Mouse (Mus musculus) kidney, adult 18-20 months (tissue): ENCODE results near the gene St8sia6.
"Not testable (repeated sequence)": the region's sequence is repeated elsewhere in the genome, so short reads cannot be mapped to it uniquely, and the experiment has no call there.

Experiments used
- DNase-seq: peaks from one replicate; pipeline ENCODE4 v3.0.0; 2021

Gene St8sia6

GRCm38 (mm10) chr2:13793969-13794363 lies at the start of gene St8sia6:
Gene St8sia6 (minus strand): TSS chr2:13794064.
- DNase-seq, result no peak

- DNase-seq, result no peak
These were observed 42.4 kb upstream of the St8sia6 start for GRCm38 (mm10) chr2:13836310-13836709.

GRCm38 (mm10) chr2:13834989-13835388 lies 41.1 kb upstream of the St8sia6 start:
- no peak for DNase-seq

GRCm38 (mm10) chr2:13816645-13817044 lies 22.8 kb upstream of the St8sia6 start:
- DNase-seq, result no peak

GRCm38 (mm10) chr2:13808593-13808992 lies 14.7 kb upstream of the St8sia6 start:
- DNase-seq, result no peak

- no peak for DNase-seq
These were observed 14.1 kb upstream of the St8sia6 start for GRCm38 (mm10) chr2:13808008-13808407.

GRCm38 (mm10) chr2:13806120-13806519 lies 12.3 kb upstream of the St8sia6 start:
- no peak for DNase-seq

- DNase-seq, result no peak
These were observed 6.8 kb upstream of the St8sia6 start for GRCm38 (mm10) chr2:13800639-13801038.

- DNase-seq, result no peak
These were observed 582 bp upstream of the St8sia6 start for GRCm38 (mm10) chr2:13794446-13794845.

- DNase-seq, result peak; percentile 67
These were observed 553 bp downstream of the St8sia6 start for GRCm38 (mm10) chr2:13793054-13793968.

GRCm38 (mm10) chr2:13792256-13793005 lies 1.4 kb downstream of the St8sia6 start:
- DNase-seq, result peak; percentile 32

GRCm38 (mm10) chr2:13791598-13791997 lies 2.3 kb downstream of the St8sia6 start:
- no peak for DNase-seq

- DNase-seq, result no peak
These were observed 4.5 kb downstream of the St8sia6 start for GRCm38 (mm10) chr2:13789365-13789764.

- no peak for DNase-seq
These were observed 7.2 kb downstream of the St8sia6 start for GRCm38 (mm10) chr2:13786577-13787168.

- DNase-seq, result not testable (repeated sequence)
These were observed 7.9 kb downstream of the St8sia6 start for GRCm38 (mm10) chr2:13785992-13786391.

- no peak for DNase-seq
These were observed 8.6 kb downstream of the St8sia6 start for GRCm38 (mm10) chr2:13785247-13785646.

GRCm38 (mm10) chr2:13784448-13784847 lies 9.4 kb downstream of the St8sia6 start:
- DNase-seq, result no peak

- no peak for DNase-seq
These were observed 16.8 kb downstream of the St8sia6 start for GRCm38 (mm10) chr2:13777032-13777431.

GRCm38 (mm10) chr2:13776453-13776852 lies 17.4 kb downstream of the St8sia6 start:
- no peak for DNase-seq

- no peak for DNase-seq
These were observed 18.8 kb downstream of the St8sia6 start for GRCm38 (mm10) chr2:13775056-13775455.

GRCm38 (mm10) chr2:13768524-13768923 lies 25.3 kb downstream of the St8sia6 start:
- no peak for DNase-seq

- DNase-seq, result no peak
These were observed 26.1 kb downstream of the St8sia6 start for GRCm38 (mm10) chr2:13767532-13768411.
